Mouse (Mus musculus): ENCODE data around the gene Slc35a5. TPM values are rescaled to one million over a fixed set of nuclear protein-coding genes. Genes with fewer than 3 reads are reported as not detected.

Slc35a5 gene
- total RNA-seq, 1 experiment: 10.0 TPM

GRCm38 (mm10) chr16:45196816-45197215, 38.3 kb upstream of the Slc35a5 start:
- in situ Hi-C loops (cut with MboI; ENCODE audit: low sequenced_read_pairs in 2 of 2, unreplicated experiment in 2 of 2): no loop called here
- DNase-seq (ENCODE audit: low read depth, low spot score): peak; percentile 68
- Histone ChIP-seq H3K27ac (ENCODE audit: insufficient read depth, low read depth, low read length, poor library complexity, severe bottlenecking) (no peak overlapping the region), H3K9ac (ENCODE audit: insufficient read depth, low read depth, low read length, poor library complexity, severe bottlenecking) (no peak overlapping the region), H3K36me3 (ENCODE audit: control insufficient read depth, insufficient read depth, low read length, poor library complexity, severe bottlenecking) (no peaks in the 10 kb centered on the region), H3K4me3 (ENCODE audit: insufficient read depth in 1 of 2, low read depth in 1 of 2, low read length in 2 of 2, poor library complexity in 1 of 2, severe bottlenecking in 1 of 2) (no peak overlapping the region), H3K4me1 (ENCODE audit: control insufficient read depth in 2 of 2, insufficient read depth in 2 of 2, low read length in 2 of 2, poor library complexity in 1 of 2) (no peaks in the 10 kb centered on the region), H3K9me3 (ENCODE audit: control insufficient read depth, insufficient read depth, low read depth, low read length) (no peaks in the 10 kb centered on the region)
- peak; percentile 50; the same call in 1 of the 2 replicates for TF ChIP-seq ZC3H11A (IDR thresholded peaks at IDR 0.05; ENCODE audit: borderline replicate concordance, low read depth, low read length)
- no peak for TF ChIP-seq CHD2 (IDR thresholded peaks at IDR 0.05; ENCODE audit: low read depth, low read length)
- no peak for TF ChIP-seq ZNF384 (IDR thresholded peaks at IDR 0.05; ENCODE audit: low read depth, low read length)

- no peak for TF ChIP-seq CHD2 (IDR thresholded peaks at IDR 0.05; ENCODE audit: low read depth, low read length)
- no peak for TF ChIP-seq ZNF384 (IDR thresholded peaks at IDR 0.05; ENCODE audit: low read depth, low read length)
- TF ChIP-seq MAFK (IDR thresholded peaks at IDR 0.05; ENCODE audit: insufficient read depth, low read depth, low read length): no peak
- TF ChIP-seq ZC3H11A (IDR thresholded peaks at IDR 0.05; ENCODE audit: borderline replicate concordance, low read depth, low read length): no peak
- no peak for TF ChIP-seq HCFC1 (IDR thresholded peaks at IDR 0.05; ENCODE audit: borderline replicate concordance, insufficient read depth, low read length)
- Histone ChIP-seq H3K27ac (ENCODE audit: insufficient read depth, low read depth, low read length, poor library complexity, severe bottlenecking) (no peak overlapping the region), H3K4me3 (ENCODE audit: insufficient read depth in 1 of 2, low read depth in 1 of 2, low read length in 2 of 2, poor library complexity in 1 of 2, severe bottlenecking in 1 of 2) (no peak overlapping the region), H3K9ac (ENCODE audit: insufficient read depth, low read depth, low read length, poor library complexity, severe bottlenecking) (no peak overlapping the region), H3K9me3 (ENCODE audit: control insufficient read depth, insufficient read depth, low read depth, low read length) (no peaks in the 10 kb centered on the region), H3K4me1 (ENCODE audit: control insufficient read depth in 2 of 2, insufficient read depth in 2 of 2, low read length in 2 of 2, poor library complexity in 1 of 2) (no peaks in the 10 kb centered on the region), H3K36me3 (ENCODE audit: control insufficient read depth, insufficient read depth, low read length, poor library complexity, severe bottlenecking) (no peaks in the 10 kb centered on the region)
- in situ Hi-C loops (cut with MboI; ENCODE audit: low sequenced_read_pairs in 2 of 2, unreplicated experiment in 2 of 2): no loop called here
- DNase-seq (ENCODE audit: low read depth, low spot score): peak; percentile 66
Observed at GRCm38 (mm10) chr16:45192613-45193012, 34.1 kb upstream of the Slc35a5 start.

GRCm38 (mm10) chr16:45181824-45182223, 23.3 kb upstream of the Slc35a5 start:
- Histone ChIP-seq H3K36me3 (ENCODE audit: control insufficient read depth, insufficient read depth, low read length, poor library complexity, severe bottlenecking) (no peaks in the 10 kb centered on the region; the same call in 1 of the 2 replicates), H3K9me3 (ENCODE audit: control insufficient read depth, insufficient read depth, low read depth, low read length) (no peaks in the 10 kb centered on the region), H3K4me1 (ENCODE audit: control insufficient read depth in 2 of 2, insufficient read depth in 2 of 2, low read length in 2 of 2, poor library complexity in 1 of 2) (no peaks in the 10 kb centered on the region), H3K9ac (ENCODE audit: insufficient read depth, low read depth, low read length, poor library complexity, severe bottlenecking) (no peak overlapping the region), H3K4me3 (ENCODE audit: insufficient read depth in 1 of 2, low read depth in 1 of 2, low read length in 2 of 2, poor library complexity in 1 of 2, severe bottlenecking in 1 of 2) (no peak overlapping the region), H3K27ac (ENCODE audit: insufficient read depth, low read depth, low read length, poor library complexity, severe bottlenecking) (no peak overlapping the region)
- TF ChIP-seq CHD2 (IDR thresholded peaks at IDR 0.05; ENCODE audit: low read depth, low read length): no peak
- no peak for DNase-seq (ENCODE audit: low read depth, low spot score)
- in situ Hi-C loops (cut with MboI; ENCODE audit: low sequenced_read_pairs in 2 of 2, unreplicated experiment in 2 of 2): no loop called here

- Histone ChIP-seq H3K4me3 (ENCODE audit: insufficient read depth in 1 of 2, low read depth in 1 of 2, low read length in 2 of 2, poor library complexity in 1 of 2, severe bottlenecking in 1 of 2) (no peak overlapping the region), H3K27ac (ENCODE audit: insufficient read depth, low read depth, low read length, poor library complexity, severe bottlenecking) (no peak overlapping the region), H3K36me3 (ENCODE audit: control insufficient read depth, insufficient read depth, low read length, poor library complexity, severe bottlenecking) (no peaks in the 10 kb centered on the region; the same call in 1 of the 2 replicates), H3K9me3 (ENCODE audit: control insufficient read depth, insufficient read depth, low read depth, low read length) (no peaks in the 10 kb centered on the region), H3K4me1 (ENCODE audit: control insufficient read depth in 2 of 2, insufficient read depth in 2 of 2, low read length in 2 of 2, poor library complexity in 1 of 2) (no peaks in the 10 kb centered on the region), H3K9ac (ENCODE audit: insufficient read depth, low read depth, low read length, poor library complexity, severe bottlenecking) (no peak overlapping the region)
- no peak for DNase-seq (ENCODE audit: low read depth, low spot score)
- TF ChIP-seq CHD2 (IDR thresholded peaks at IDR 0.05; ENCODE audit: low read depth, low read length) (no peak), ZNF384 (IDR thresholded peaks at IDR 0.05; ENCODE audit: low read depth, low read length) (no peak), ZC3H11A (IDR thresholded peaks at IDR 0.05; ENCODE audit: borderline replicate concordance, low read depth, low read length) (no peak), HCFC1 (IDR thresholded peaks at IDR 0.05; ENCODE audit: borderline replicate concordance, insufficient read depth, low read length) (no peak), MAFK (IDR thresholded peaks at IDR 0.05; ENCODE audit: insufficient read depth, low read depth, low read length) (no peak)
- in situ Hi-C loops (cut with MboI; ENCODE audit: low sequenced_read_pairs in 2 of 2, unreplicated experiment in 2 of 2): no loop called here
Observed at GRCm38 (mm10) chr16:45178552-45178951, 20.0 kb upstream of the Slc35a5 start.

- peak overlapping the region; percentile 96 for H3K9ac ChIP-seq (ENCODE audit: insufficient read depth, low read depth, low read length, poor library complexity, severe bottlenecking)
- in situ Hi-C loops (cut with MboI; ENCODE audit: low sequenced_read_pairs in 2 of 2, unreplicated experiment in 2 of 2): no loop called here
- DNase-seq (ENCODE audit: low read depth, low spot score): no peak
- no peaks in the 10 kb centered on the region for H3K9me3 ChIP-seq (ENCODE audit: control insufficient read depth, insufficient read depth, low read depth, low read length)
- H3K27ac ChIP-seq (ENCODE audit: insufficient read depth, low read depth, low read length, poor library complexity, severe bottlenecking): no peak overlapping the region
- H3K4me3 ChIP-seq (ENCODE audit: insufficient read depth in 1 of 2, low read depth in 1 of 2, low read length in 2 of 2, poor library complexity in 1 of 2, severe bottlenecking in 1 of 2): peak overlapping the region; percentile 93 to 97
- no peaks in the 10 kb centered on the region for H3K36me3 ChIP-seq (ENCODE audit: control insufficient read depth, insufficient read depth, low read length, poor library complexity, severe bottlenecking)
- TF ChIP-seq HCFC1 (IDR thresholded peaks at IDR 0.05; ENCODE audit: borderline replicate concordance, insufficient read depth, low read length) (no peak), ZNF384 (IDR thresholded peaks at IDR 0.05; ENCODE audit: low read depth, low read length) (no peak), CHD2 (IDR thresholded peaks at IDR 0.05; ENCODE audit: low read depth, low read length) (no peak), ZC3H11A (IDR thresholded peaks at IDR 0.05; ENCODE audit: borderline replicate concordance, low read depth, low read length) (no peak), MAFK (IDR thresholded peaks at IDR 0.05; ENCODE audit: insufficient read depth, low read depth, low read length) (no peak)
- H3K4me1 ChIP-seq (ENCODE audit: control insufficient read depth in 2 of 2, insufficient read depth in 2 of 2, low read length in 2 of 2, poor library complexity in 1 of 2): peaks cover 0 to 5% of the 10 kb centered on the region in 2 experiments; a peak in 1 of 4 replicates
Observed at GRCm38 (mm10) chr16:45159389-45159716, 847 bp upstream of the Slc35a5 start.
